Comparison of ENCODE assay signal across 9 mouse cellular contexts in genomic region chr11:96278773-96279172, GRCm38 (mm10). TPM values are rescaled to one million over a fixed set of nuclear protein-coding genes. Genes with fewer than 3 reads are reported as not detected.
DNase-seq lines count a peak whose midpoint lies in the region; ATAC-seq and TF ChIP-seq lines count a peak whose summit lies in the region.
"Had no signal": no experiment of that assay in that cellular context is flagged by ENCODE, and none has a peak within 500 bp of the region (broad histone marks: within the 10 kb centered on the region; RNA-seq: fewer than 3 reads in every experiment).

No protein-coding gene starts in this region.

- H3K4me1 ChIP-seq in kidney, embryonic 16.5 days (ENCODE audit: insufficient read depth, low read length): peaks cover 58% of the 10 kb centered on the region
- H3K4me1 ChIP-seq in liver, postnatal 0 days (ENCODE audit: insufficient read depth): no peaks in the 10 kb centered on the region

- no peak overlapping the region for H3ac ChIP-seq in C2C12 (ENCODE audit: control insufficient read depth, insufficient read length, low read depth)

- TF ChIP-seq EP300 in liver, postnatal 0 days (IDR thresholded peaks at IDR 0.05; ENCODE audit: low read depth): no peak

- peak overlapping the region; percentile 90 for H3K4me2 ChIP-seq in kidney, embryonic 16.5 days (replicated peaks; ENCODE audit: low read depth, low read length)
- H3K4me2 ChIP-seq in liver, postnatal 0 days (ENCODE audit: low read depth, low read length): no peak overlapping the region
- H3K4me2 ChIP-seq: limb, embryonic 12.5 days had no signal

- 0% methylated on average over 9 of the region's 9 CpGs for WGBS in kidney, embryonic 16.5 days
- WGBS in liver, postnatal 0 days (ENCODE audit: insufficient replicate concordance): under 1% methylated on average over 9 of the region's 9 CpGs

- DNase-seq in ZHBTc4 (ENCODE audit: low read depth, low spot score): peak; percentile 90
- DNase-seq in embryo, embryonic 10 days (ENCODE audit: low spot score): peak; percentile 93
- peak; percentile 84 for DNase-seq in heart, adult 8-10 months (ENCODE audit: low spot score)
- DNase-seq in liver, postnatal 0 days: peak; percentile 86
- peak; percentile 80 for DNase-seq in retina, postnatal 7 days (ENCODE audit: low read depth, low spot score)
- peak; percentile 70 to 75 for DNase-seq in thymus, postnatal 36 days

- H3K9me3 ChIP-seq in kidney, embryonic 16.5 days (ENCODE audit: low read length): no peaks in the 10 kb centered on the region
- H3K9me3 ChIP-seq in liver, postnatal 0 days (ENCODE audit: low read length): no peaks in the 10 kb centered on the region
- H3K9me3 ChIP-seq: limb, embryonic 12.5 days had no signal

- TF ChIP-seq CTCF in C2C12 (IDR thresholded peaks at IDR 0.05; ENCODE audit: control insufficient read depth, insufficient read depth, insufficient read length): peak; percentile 19
- TF ChIP-seq CTCF in liver, postnatal 0 days (IDR thresholded peaks at IDR 0.05; ENCODE audit: low read depth): peak; percentile 84

- H3K9ac ChIP-seq in kidney, embryonic 16.5 days (replicated peaks; ENCODE audit: low read length): no peak overlapping the region; the same call in 1 of the 2 replicates
- no peak overlapping the region for H3K9ac ChIP-seq in liver, postnatal 0 days (replicated peaks)
- H3K9ac ChIP-seq: limb, embryonic 12.5 days had no signal

- peak; percentile 55; the same call in 1 of the 2 replicates for ATAC-seq in kidney, embryonic 16.5 days (ENCODE audit: low FRiP score, low TSS enrichment)
- peak; percentile 48; the same call in 1 of the 2 replicates for ATAC-seq in liver, postnatal 0 days

- no peaks in the 10 kb centered on the region for H3K79me2 ChIP-seq in C2C12 (ENCODE audit: control insufficient read depth, insufficient read depth)

- H3K4me3 ChIP-seq in C2C12 (ENCODE audit: insufficient read depth, poor library complexity, severe bottlenecking): no peak overlapping the region
- peak overlapping the region; percentile 84 for H3K4me3 ChIP-seq in kidney, embryonic 16.5 days (ENCODE audit: low read length)
- no peak overlapping the region for H3K4me3 ChIP-seq in liver, postnatal 0 days (ENCODE audit: low read depth, low read length)
- H3K4me3 ChIP-seq: limb, embryonic 12.5 days had no signal

- H3K79me3 ChIP-seq in C2C12 (ENCODE audit: low read depth): no peaks in the 10 kb centered on the region

- H3K27ac ChIP-seq in kidney, embryonic 16.5 days (ENCODE audit: low read length): peak overlapping the region; percentile 100; the same call in 1 of the 2 replicates
- no peak overlapping the region for H3K27ac ChIP-seq in liver, postnatal 0 days (ENCODE audit: low read depth)
- H3K27ac ChIP-seq: limb, embryonic 12.5 days had no signal

- H3K36me3 ChIP-seq in C2C12 (ENCODE audit: control insufficient read depth, insufficient read depth): no peaks in the 10 kb centered on the region
- no peaks in the 10 kb centered on the region for H3K36me3 ChIP-seq in kidney, embryonic 16.5 days (ENCODE audit: insufficient read depth, low read length)
- H3K36me3 ChIP-seq in liver, postnatal 0 days (replicated peaks; ENCODE audit: insufficient read depth, low read length): no peaks in the 10 kb centered on the region
- H3K36me3 ChIP-seq: limb, embryonic 12.5 days had no signal

- peaks cover 85% of the 10 kb centered on the region for H3K27me3 ChIP-seq in C2C12 (ENCODE audit: control insufficient read depth, insufficient read depth, insufficient read length)
- no peaks in the 10 kb centered on the region for H3K27me3 ChIP-seq in kidney, embryonic 16.5 days (ENCODE audit: insufficient read depth, low read length)
- peaks cover 94% of the 10 kb centered on the region for H3K27me3 ChIP-seq in liver, postnatal 0 days (ENCODE audit: insufficient read depth, low read length)

TF ChIP-seq in C2C12, 6 proteins besides CTCF, POLR2A, EP300 and RAD21:
- no peak for TF ChIP-seq MYOD1 (IDR thresholded peaks at IDR 0.05; ENCODE audit: control insufficient read depth, insufficient read length, low read depth)
- no peak for TF ChIP-seq MAX (IDR thresholded peaks at IDR 0.05)
- no peak for TF ChIP-seq MYOG (IDR thresholded peaks at IDR 0.05; ENCODE audit: control insufficient read depth, extremely low read depth, insufficient read length)
- TF ChIP-seq FOSL1 (IDR thresholded peaks at IDR 0.05; ENCODE audit: insufficient read depth, low read length, poor library complexity, severe bottlenecking): no peak
- no peak for TF ChIP-seq USF1 (IDR thresholded peaks at IDR 0.05; ENCODE audit: low read depth)
- TF ChIP-seq CEBPB (IDR thresholded peaks at IDR 0.05; ENCODE audit: low read depth): no peak

RNA-seq across cellular contexts. Expression of gene Hoxb8, which starts 2.9 kb away (rescaled TPM):
- 0.02 TPM for polyA plus RNA-seq in C2C12 (2012; fragmentation: generic; extraction: Trizol)
- not detected for total RNA-seq in heart, adult 8-10 months (2022)
- polyA plus RNA-seq in kidney, embryonic 16.5 days (2015; fragmentation: Nextera tagmentation; extraction: Ambion mirVana): 9.5 and 12.9 TPM in 2 replicates
- polyA plus RNA-seq in liver, postnatal 0 days (2015; fragmentation: Nextera tagmentation; extraction: Ambion mirVana): not detected in 2 replicates

RNA-seq across cellular contexts. Expression of gene Hoxb9, which starts 7.5 kb away (rescaled TPM):
- polyA plus RNA-seq in C2C12 (2012; fragmentation: generic; extraction: Trizol): not detected
- not detected for total RNA-seq in heart, adult 8-10 months (2022)
- polyA plus RNA-seq in kidney, embryonic 16.5 days (2015; fragmentation: Nextera tagmentation; extraction: Ambion mirVana): 21.5 and 24.5 TPM in 2 replicates
- polyA plus RNA-seq in liver, postnatal 0 days (2015; fragmentation: Nextera tagmentation; extraction: Ambion mirVana): not detected in 2 replicates

RNA-seq across cellular contexts. Expression of gene Hoxb7, which starts 7.7 kb away (rescaled TPM):
- polyA plus RNA-seq in C2C12 (2012; fragmentation: generic; extraction: Trizol): 0.04 TPM
- total RNA-seq in heart, adult 8-10 months (2022): not detected
- 60.9 and 68.3 TPM in 2 replicates for polyA plus RNA-seq in kidney, embryonic 16.5 days (2015; fragmentation: Nextera tagmentation; extraction: Ambion mirVana)
- 0.27 and 0.51 TPM in 2 replicates for polyA plus RNA-seq in liver, postnatal 0 days (2015; fragmentation: Nextera tagmentation; extraction: Ambion mirVana)

RNA-seq across cellular contexts. Expression of gene Hoxb6, which starts 13.5 kb away (rescaled TPM):
- 0.05 TPM for polyA plus RNA-seq in C2C12 (2012; fragmentation: generic; extraction: Trizol)
- total RNA-seq in heart, adult 8-10 months (2022): not detected
- polyA plus RNA-seq in kidney, embryonic 16.5 days (2015; fragmentation: Nextera tagmentation; extraction: Ambion mirVana): 50.3 and 55.7 TPM in 2 replicates
- not detected in 2 replicates for polyA plus RNA-seq in liver, postnatal 0 days (2015; fragmentation: Nextera tagmentation; extraction: Ambion mirVana)

RNA-seq across cellular contexts. Expression of gene Hoxb5, which starts 24.4 kb away (rescaled TPM):
- not detected for polyA plus RNA-seq in C2C12 (2012; fragmentation: generic; extraction: Trizol)
- total RNA-seq in heart, adult 8-10 months (2022): under 1 TPM in 1 of 4 experiments, not detected in 3; 0.11 TPM
- 19.2 and 24.3 TPM in 2 replicates for polyA plus RNA-seq in kidney, embryonic 16.5 days (2015; fragmentation: Nextera tagmentation; extraction: Ambion mirVana)
- 0.75 and 0.91 TPM in 2 replicates for polyA plus RNA-seq in liver, postnatal 0 days (2015; fragmentation: Nextera tagmentation; extraction: Ambion mirVana)

Comparison
In these comparisons a context has a peak if more than half of its experiments do, and no peak if none do; other contexts are left out.
1. RNA of gene Hoxb9, which starts 7.5 kb away (polyA plus RNA-seq): 21.5 to 24.5 TPM in kidney, embryonic 16.5 days; not detected in C2C12 (single experiment) and not detected in liver, postnatal 0 days; every median in the first group is over 10 times any median in the second.
2. RNA of gene Hoxb7, which starts 7.7 kb away (polyA plus RNA-seq): 60.9 to 68.3 TPM in kidney, embryonic 16.5 days; 0.27 to 0.51 TPM in liver, postnatal 0 days and 0.04 TPM in C2C12 (single experiment); every median in the first group is over 10 times any median in the second.
3. Peak in every context shown above with its lines, with median percentiles within 50 percentile points of each other: DNase-seq.